Mouse (Mus musculus) right cerebral cortex, postnatal 10 days (tissue): Measurements from ENCODE around the gene Bahd1.

Experiments
- DNase-seq, 2 experiments: peaks; one replicate each; pipeline ENCODE4 v3.0.0; 2021; ENCODE audit warnings: low spot score in 2 of 2

Gene Bahd1

DNA sequence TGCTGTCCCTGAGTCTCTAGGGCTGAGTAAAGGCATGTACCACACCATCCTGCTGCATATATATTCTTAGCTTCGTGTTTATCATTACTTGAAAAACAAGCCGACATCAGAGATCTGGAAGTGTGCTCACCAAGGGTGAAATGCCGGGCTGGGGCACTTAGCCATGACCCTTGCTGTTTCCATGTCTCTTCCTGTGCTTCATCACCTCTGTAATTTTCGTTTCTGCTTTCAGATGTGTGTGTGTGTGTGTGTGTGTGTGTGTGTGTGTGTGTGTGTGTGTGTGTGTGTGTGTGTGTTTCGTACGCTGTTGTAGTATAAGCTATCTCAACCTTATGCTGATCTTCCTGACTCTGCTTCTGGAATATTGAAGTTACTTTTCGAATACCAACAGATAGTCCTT, 41.2 kb downstream of the Bahd1 start:
- no peak for DNase-seq

DNA sequence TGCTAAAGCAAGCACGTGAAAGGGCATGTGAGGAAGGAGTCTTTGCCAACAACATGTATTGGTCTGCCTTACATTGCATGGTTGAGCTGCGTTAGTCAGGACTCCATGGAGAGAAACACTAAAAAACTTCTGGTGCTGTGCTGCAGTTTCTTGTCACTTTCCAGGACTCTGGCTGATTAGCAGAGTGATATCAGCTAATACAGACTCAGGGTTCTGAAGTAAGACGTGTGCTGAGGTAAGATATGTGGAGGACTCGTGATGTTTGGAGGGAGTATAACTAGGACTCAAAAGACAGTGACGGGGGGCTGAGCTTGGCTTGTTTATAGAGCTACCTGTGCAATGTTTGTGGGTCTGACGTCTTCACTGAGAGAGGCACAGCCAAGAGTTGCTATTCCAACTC, 43.1 kb downstream of the Bahd1 start:
- DNase-seq = no peak

DNA sequence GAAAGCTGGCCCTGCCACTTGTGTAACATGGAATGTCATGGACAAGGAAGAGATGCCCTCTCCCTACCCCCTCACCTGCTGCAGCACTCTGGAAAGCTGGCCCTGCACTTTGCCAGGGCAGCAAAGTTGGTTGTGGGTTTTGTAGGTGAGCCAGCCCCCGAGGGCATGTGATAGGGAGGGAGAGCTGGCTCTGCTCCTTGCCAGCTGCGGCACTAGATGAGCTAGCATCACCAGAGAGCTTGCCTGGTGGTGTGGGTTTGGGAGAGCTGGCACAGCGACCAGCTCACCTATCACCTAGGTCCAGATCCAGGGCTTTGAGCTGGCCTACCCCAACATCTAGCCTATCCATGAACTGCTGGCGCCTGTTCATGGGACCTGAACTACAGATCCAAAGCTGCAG, 48.6 kb downstream of the Bahd1 start:
- DNase-seq = no peak

DNA sequence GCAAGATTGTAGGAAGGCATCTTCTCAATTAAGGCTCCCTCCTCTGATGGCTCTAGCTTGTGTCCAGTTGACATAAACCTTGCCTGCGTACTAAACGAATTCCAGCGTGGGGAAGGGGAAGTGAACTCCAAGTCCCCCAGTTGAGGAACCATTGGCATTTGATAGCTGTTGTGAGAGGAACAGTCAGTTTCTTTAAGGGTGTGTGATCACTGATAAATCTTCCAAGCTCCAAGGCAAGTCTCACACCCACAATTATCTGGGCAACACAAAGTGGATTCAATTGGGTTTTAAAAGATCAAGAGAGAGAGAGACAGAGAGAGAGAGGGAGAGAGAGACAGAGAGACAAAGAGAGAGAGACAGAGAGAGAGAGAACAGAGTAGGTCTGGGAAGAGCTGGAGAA, 49.5 kb downstream of the Bahd1 start:
- DNase-seq = no peak

DNA sequence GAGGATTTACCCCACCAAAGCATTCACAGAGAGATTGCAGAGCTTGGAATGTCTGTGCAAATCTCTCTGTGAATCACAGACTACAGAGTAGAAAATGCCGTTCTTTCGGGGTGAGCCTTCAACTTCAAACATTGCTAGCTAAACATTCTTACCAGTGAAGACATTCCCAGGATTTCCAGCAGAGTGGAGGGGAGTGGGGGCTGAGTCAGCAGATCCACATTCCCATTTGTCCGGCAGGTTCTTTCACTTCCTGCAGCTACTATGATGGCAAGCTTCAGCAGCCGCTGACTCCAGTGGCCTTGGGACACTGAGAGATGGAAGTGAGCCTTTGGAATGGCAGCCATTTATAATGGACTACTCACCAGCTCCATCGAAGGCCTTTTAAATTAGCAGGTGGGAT, 56.3 kb downstream of the Bahd1 start:
- no peak for DNase-seq

DNA sequence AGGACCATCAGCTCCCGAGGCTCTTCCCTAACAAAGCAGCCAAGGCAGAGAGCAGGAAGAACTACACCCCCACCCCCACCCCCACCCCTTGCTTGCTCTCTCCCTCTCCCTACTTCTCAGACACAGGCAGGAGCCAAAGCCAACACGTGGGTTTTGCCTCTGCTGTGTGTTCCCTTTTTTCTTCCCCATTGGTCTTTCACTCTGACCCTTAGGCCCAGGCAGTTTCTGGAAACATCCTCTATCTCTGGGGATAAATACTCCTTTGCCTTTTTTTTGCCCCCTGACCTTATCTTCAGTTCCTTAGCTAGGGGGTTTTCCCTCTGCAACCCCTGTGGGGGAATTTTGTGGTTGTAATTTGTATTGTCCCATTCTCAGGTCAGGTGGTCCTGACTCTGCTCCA, 59.5 kb downstream of the Bahd1 start:
- DNase-seq = no peak

DNA sequence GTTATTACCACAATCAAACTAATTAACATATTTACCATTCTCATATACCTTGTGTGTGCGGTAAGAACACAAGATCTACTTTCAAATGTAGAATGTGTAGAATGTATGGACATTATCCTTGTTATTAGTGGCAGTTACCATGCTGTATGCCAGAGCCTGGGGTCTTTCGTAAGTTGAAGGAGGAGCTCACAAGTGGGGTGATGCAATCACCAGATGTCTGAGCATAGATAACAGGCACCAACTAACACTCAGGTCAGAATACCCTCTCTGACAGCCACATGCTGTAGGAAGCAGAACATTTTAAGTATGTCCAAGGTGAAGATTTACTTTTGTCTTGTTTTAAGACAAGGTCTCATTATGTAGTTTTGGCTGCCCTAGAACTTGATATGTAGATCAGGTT, 60.2 kb downstream of the Bahd1 start:
- no peak for DNase-seq

DNA sequence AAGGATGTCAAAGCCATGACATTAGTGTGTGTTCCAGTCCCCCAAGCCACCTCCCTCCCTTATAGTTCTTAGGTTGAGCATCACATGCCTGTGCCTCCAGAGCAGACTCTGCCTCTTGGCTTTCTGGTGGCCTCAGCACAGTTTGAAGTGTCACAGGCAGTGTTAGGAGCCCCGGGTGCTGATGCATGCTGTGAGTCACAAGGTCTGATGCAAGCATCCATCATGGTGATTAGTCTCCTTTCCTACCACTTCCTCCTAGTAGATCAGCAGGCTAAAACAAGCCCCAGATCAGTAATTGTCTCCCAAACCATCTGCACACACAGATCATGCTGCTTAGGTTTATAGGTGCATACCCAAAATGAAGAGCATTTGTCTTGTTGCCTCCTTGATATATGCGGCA, 61.4 kb downstream of the Bahd1 start:
- no peak for DNase-seq

DNA sequence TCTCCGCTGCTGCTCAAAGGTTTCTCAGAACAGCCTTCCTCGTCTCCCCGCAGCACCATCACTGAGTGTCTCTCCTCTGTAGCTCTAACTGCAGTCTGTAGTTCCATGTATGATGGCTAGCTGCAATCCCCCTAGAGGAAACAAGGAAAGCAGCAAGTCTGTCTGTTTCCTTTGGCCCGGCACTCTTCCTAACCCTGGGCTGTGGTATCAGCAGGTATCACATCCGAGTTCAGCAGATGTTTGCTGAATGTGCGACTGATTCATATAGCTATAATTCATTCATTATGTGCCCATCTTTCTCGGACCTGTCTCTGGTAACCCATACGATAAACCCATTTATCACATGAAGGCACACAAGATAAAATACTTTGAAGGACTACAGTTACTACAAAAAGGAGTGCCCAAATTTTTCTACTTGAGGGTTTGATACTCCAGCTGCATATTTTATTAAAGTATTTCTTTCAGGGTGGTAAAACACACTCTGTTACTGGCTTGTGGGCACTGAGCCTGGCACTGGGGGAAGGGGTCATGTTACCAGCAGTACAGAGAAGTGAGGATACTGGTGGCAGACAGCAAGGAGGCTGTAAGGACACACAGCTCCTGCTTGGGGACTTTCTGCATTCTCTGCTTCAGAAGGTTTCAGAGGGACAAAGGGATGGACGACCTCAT, 63.0 kb downstream of the Bahd1 start:
- DNase-seq = no peak

DNA sequence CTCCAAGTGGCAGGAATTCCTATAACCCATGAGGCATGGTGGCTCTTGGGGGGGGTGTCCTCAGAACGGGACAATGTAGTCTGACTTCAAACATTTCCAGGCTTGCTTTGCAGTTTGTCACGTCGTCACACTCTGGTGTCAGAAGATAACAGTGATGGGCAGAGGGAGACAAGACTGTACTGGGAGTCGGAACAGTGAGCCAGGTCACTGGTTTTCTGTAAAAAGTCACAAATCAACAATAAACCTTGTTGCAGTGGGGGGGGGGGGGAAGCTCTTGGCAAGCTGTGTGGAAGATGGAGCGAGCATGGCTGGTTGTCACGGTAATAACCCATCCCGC, 63.5 kb downstream of the Bahd1 start:
- DNase-seq = no peak

DNA sequence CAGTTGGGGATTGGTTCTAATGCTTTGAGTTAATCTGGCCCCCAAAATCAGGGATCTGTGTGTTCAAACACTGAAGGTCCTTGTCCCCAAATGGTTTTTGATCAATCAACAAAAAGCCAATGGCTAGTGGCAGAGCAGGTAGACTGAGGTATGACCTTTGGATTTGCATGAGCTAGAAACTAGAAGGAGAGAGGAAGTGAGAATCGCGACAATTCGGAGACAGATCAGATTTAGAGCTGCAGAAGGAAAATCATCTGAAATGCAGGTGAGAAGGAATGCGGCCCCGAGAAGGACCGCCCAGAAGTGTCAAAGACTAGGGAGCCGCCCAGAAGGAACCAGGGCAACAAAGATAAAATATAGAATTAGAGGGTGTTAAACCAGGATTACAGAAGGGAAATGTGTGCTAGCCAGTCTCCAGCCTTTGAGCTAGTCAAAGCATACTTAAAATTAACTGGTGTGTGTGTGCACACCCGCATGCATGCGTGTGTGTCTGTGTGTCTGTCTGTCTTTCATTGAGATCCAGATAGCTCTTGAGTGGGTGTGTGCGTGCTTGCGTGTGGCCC, 69.5 kb downstream of the Bahd1 start:
- no peak for DNase-seq

DNA sequence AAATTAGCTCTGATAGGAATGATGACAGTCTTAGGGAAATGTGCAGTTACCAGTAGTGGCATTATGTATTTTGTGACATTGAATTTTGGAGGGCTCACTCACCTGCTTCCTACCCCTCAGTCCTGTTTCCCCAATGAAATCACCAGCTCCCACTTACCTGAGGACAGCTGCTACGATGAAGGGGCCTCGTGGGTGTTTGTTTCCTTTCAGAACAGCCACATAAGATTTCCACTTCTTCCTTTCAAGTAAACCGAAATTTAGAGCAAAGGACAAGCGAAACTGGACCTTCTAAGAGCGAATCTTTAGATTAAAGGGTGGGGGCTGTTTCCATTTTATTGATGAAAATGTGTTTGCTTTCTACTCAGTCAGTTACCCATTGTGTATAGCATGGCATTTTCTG, 71.9 kb downstream of the Bahd1 start:
- no peak for DNase-seq

DNA sequence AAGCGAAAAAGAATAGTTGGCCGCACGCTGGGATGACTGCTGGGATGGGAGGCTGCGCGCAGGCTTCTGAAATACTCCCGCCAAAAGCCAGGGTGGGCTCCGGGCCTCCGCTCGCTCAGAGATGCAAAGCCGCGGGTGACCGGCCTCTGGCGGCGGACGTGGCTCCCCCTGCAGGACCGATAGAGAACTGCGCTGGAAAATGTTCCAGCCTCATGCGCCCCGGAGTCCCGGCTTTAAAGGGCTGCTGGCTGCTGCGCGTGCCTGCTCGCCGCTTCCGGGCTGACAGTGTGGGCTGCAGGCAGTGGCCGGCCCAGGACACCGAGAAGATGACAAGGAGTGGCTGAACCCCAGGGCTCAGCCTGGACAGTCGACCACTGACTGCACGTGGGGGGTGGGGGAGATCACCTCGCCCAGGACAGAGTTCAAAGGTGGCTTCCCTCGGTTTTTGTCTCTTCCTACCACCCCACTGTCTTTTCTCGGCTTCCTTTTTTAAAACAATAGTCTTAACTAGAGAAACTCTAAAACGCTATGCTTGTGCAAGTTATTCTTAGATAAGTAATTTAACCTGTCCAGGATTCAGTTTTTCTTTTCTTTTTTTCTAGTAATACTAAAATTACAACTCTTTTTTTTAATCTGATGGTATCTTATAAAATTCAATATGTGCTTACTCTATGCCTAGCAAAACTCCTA, 72.7 kb downstream of the Bahd1 start:
- peak; percentile 88 for DNase-seq
